17 mouse cellular contexts compared by ENCODE assay signal in the genomic region with DNA sequence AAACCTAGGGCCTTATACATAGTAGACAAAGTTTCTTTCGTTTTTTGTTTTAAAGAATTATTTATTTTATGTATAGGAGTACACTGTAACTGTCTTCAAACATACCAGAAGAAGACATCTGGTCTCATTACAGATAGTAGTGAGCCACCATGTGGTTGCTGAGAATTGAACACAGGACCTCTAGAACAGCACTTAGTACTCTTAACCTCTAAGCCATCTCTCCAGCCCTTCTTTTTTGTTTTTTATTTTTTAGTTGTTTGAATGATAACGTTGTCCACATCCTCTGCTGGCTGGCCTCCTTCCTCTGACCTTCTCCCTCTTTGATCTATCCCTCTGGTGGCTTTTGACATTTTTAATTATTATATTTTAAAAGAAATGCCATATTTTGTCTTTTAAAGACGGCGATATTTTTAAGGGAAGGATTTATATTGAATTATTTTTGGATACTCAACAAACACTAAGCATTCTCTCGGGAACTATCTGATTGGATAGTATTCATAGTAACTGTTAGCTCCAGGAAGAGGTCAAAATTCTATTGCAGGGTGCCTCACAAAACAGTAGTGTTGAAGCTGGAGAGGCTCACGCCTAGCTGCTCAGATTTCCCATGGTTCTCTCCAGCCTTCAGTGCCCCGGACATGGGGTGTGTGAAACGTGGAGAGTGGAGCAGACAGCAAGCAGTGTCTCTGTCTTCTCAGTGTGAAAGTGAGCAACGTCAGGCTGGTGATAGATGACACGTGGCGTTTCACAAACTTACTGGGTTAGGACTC. TPM values are rescaled to one million over a fixed set of nuclear protein-coding genes. Genes with fewer than 3 reads are reported as not detected.
DNase-seq lines count a peak whose midpoint lies in the region; ATAC-seq and TF ChIP-seq lines count a peak whose summit lies in the region.
"Had no signal": no experiment of that assay in that cellular context is flagged by ENCODE, and none has a peak within 500 bp of the region (broad histone marks: within the 10 kb centered on the region; RNA-seq: fewer than 3 reads in every experiment).

No protein-coding gene starts in this region.

- H3K4me2 ChIP-seq in heart, embryonic 12.5 days: no peak overlapping the region
- no peak overlapping the region for H3K4me2 ChIP-seq in heart, embryonic 11.5 days
- H3K4me2 ChIP-seq in kidney, postnatal 0 days (ENCODE audit: low read length): no peak overlapping the region
- no peak overlapping the region for H3K4me2 ChIP-seq in lung, embryonic 16.5 days (ENCODE audit: low read depth, low read length)
- H3K4me2 ChIP-seq: embryonic facial prominence, embryonic 12.5 days; liver, embryonic 11.5 days; neural tube, embryonic 12.5 days had no signal

- TF ChIP-seq CTCF in kidney, postnatal 0 days (IDR thresholded peaks at IDR 0.05; ENCODE audit: low read depth): no peak; the same call in 1 of the 2 replicates

- WGBS in heart, embryonic 12.5 days: 63% methylated on average over 11 of the region's 11 CpGs
- 71% methylated on average over 11 of the region's 11 CpGs for WGBS in heart, embryonic 11.5 days (ENCODE audit: insufficient replicate concordance)
- 64% methylated on average over 11 of the region's 11 CpGs for WGBS in kidney, postnatal 0 days
- WGBS in lung, embryonic 16.5 days: 64% methylated on average over 11 of the region's 11 CpGs

- H3K4me3 ChIP-seq in heart, embryonic 12.5 days: no peak overlapping the region
- no peak overlapping the region for H3K4me3 ChIP-seq in heart, embryonic 11.5 days (ENCODE audit: low read depth, low read length)
- H3K4me3 ChIP-seq in kidney, postnatal 0 days (replicated peaks; ENCODE audit: low read depth, low read length): no peak overlapping the region
- H3K4me3 ChIP-seq in lung, embryonic 16.5 days (ENCODE audit: low read length): no peak overlapping the region
- H3K4me3 ChIP-seq: embryonic facial prominence, embryonic 12.5 days; neural tube, embryonic 12.5 days had no signal

- no peaks in the 10 kb centered on the region for H3K27me3 ChIP-seq in heart, embryonic 12.5 days (replicated peaks)
- no peaks in the 10 kb centered on the region for H3K27me3 ChIP-seq in heart, embryonic 11.5 days (ENCODE audit: control insufficient read depth, insufficient read depth, low read length)
- H3K27me3 ChIP-seq in kidney, postnatal 0 days (ENCODE audit: insufficient read depth, low read length): no peaks in the 10 kb centered on the region
- H3K27me3 ChIP-seq in lung, embryonic 16.5 days (ENCODE audit: control insufficient read depth, insufficient read depth, low read depth, low read length): no peaks in the 10 kb centered on the region
- H3K27me3 ChIP-seq: embryonic facial prominence, embryonic 12.5 days; neural tube, embryonic 12.5 days had no signal

- ATAC-seq in heart, embryonic 12.5 days (ENCODE audit: insufficient number of reproducible peaks, low FRiP score): no peak
- ATAC-seq in heart, embryonic 11.5 days (replicated peaks; ENCODE audit: insufficient number of reproducible peaks, low FRiP score, low TSS enrichment): no peak
- ATAC-seq in kidney, postnatal 0 days (replicated peaks; ENCODE audit: low FRiP score, low read depth): peak; percentile 58; the same call in 1 of the 2 replicates
- ATAC-seq in lung, embryonic 16.5 days (ENCODE audit: low read depth): peak; percentile 45; the same call in 1 of the 2 replicates
- ATAC-seq: forebrain, embryonic 16.5 days; hindbrain, embryonic 16.5 days had no signal

- H3K27ac ChIP-seq in heart, embryonic 12.5 days (ENCODE audit: poor library complexity, severe bottlenecking): peak overlapping the region; percentile 44; the same call in 1 of the 2 replicates
- H3K27ac ChIP-seq in heart, embryonic 11.5 days (ENCODE audit: low read depth, low read length): no peak overlapping the region
- H3K27ac ChIP-seq in kidney, postnatal 0 days: peak overlapping the region; percentile 63; the same call in 1 of the 2 replicates
- no peak overlapping the region for H3K27ac ChIP-seq in lung, embryonic 16.5 days (ENCODE audit: low read length)
- H3K27ac ChIP-seq: embryonic facial prominence, embryonic 12.5 days; neural tube, embryonic 12.5 days had no signal

- peaks cover 7% of the 10 kb centered on the region; the same call in 1 of the 2 replicates for H3K4me1 ChIP-seq in heart, embryonic 12.5 days (replicated peaks)
- H3K4me1 ChIP-seq in heart, embryonic 11.5 days (ENCODE audit: control insufficient read depth, insufficient read depth, low read length): no peaks in the 10 kb centered on the region; the same call in 1 of the 2 replicates
- no peaks in the 10 kb centered on the region for H3K4me1 ChIP-seq in kidney, postnatal 0 days (replicated peaks; ENCODE audit: insufficient read depth, low read length)
- H3K4me1 ChIP-seq in lung, embryonic 16.5 days (replicated peaks; ENCODE audit: control insufficient read depth, insufficient read depth, low read length): no peaks in the 10 kb centered on the region
- H3K4me1 ChIP-seq: embryonic facial prominence, embryonic 12.5 days; neural tube, embryonic 12.5 days had no signal

- peak; percentile 85 for DNase-seq in kidney, postnatal 0 days (ENCODE audit: low spot score)
- no peak for DNase-seq in kidney, adult 9 months
- no peak for DNase-seq in lung, postnatal 36 days
- DNase-seq in frontal cortex, adult 2 months (ENCODE audit: extremely low spot score in 1 of 2, low spot score in 1 of 2): no peak
- DNase-seq: cerebellum, adult 9-10 months; gastrocnemius, postnatal 10 days; kidney, postnatal 14 days; lung, postnatal 14 days; thymus, adult 2 months had no signal

- no peak overlapping the region for H3K9ac ChIP-seq in heart, embryonic 12.5 days
- no peak overlapping the region for H3K9ac ChIP-seq in heart, embryonic 11.5 days (ENCODE audit: low read depth, low read length)
- H3K9ac ChIP-seq in kidney, postnatal 0 days (ENCODE audit: low read depth, low read length): no peak overlapping the region
- no peak overlapping the region for H3K9ac ChIP-seq in lung, embryonic 16.5 days (ENCODE audit: low read length)
- H3K9ac ChIP-seq: embryonic facial prominence, embryonic 12.5 days; neural tube, embryonic 12.5 days had no signal

- no peaks in the 10 kb centered on the region for H3K9me3 ChIP-seq in heart, embryonic 12.5 days (replicated peaks)
- H3K9me3 ChIP-seq in heart, embryonic 11.5 days (replicated peaks; ENCODE audit: control insufficient read depth, low read length): no peaks in the 10 kb centered on the region
- no peaks in the 10 kb centered on the region for H3K9me3 ChIP-seq in kidney, postnatal 0 days (replicated peaks; ENCODE audit: low read length)
- no peaks in the 10 kb centered on the region for H3K9me3 ChIP-seq in lung, embryonic 16.5 days (ENCODE audit: control insufficient read depth, low read length)
- H3K9me3 ChIP-seq: embryonic facial prominence, embryonic 12.5 days; neural tube, embryonic 12.5 days had no signal

- H3K36me3 ChIP-seq in heart, embryonic 12.5 days: peaks cover 67% of the 10 kb centered on the region
- peaks cover 27% of the 10 kb centered on the region for H3K36me3 ChIP-seq in heart, embryonic 11.5 days (ENCODE audit: control insufficient read depth, insufficient read depth, low read length)
- peaks cover 25% of the 10 kb centered on the region; the same call in 1 of the 2 replicates for H3K36me3 ChIP-seq in kidney, postnatal 0 days (ENCODE audit: insufficient read depth, low read length)
- peaks cover 15% of the 10 kb centered on the region for H3K36me3 ChIP-seq in lung, embryonic 16.5 days (ENCODE audit: control insufficient read depth, insufficient read depth, low read length)

RNA-seq across cellular contexts. Expression of a gene that starts 28.2 kb away (rescaled TPM):
- polyA plus RNA-seq in heart, embryonic 12.5 days (2016; fragmentation: Nextera tagmentation; extraction: Ambion mirVana): 73.9 and 74.5 TPM in 2 replicates
- 87.5 and 88.7 TPM in 2 replicates for polyA plus RNA-seq in heart, embryonic 11.5 days (2014; fragmentation: Nextera tagmentation; extraction: Ambion mirVana)
- polyA plus RNA-seq in kidney, postnatal 0 days (2015; fragmentation: Nextera tagmentation; extraction: Ambion mirVana): 194 and 196 TPM in 2 replicates
- 87.5 and 105 TPM in 2 replicates for polyA plus RNA-seq in lung, embryonic 16.5 days (2015; fragmentation: Nextera tagmentation; extraction: Ambion mirVana)
- polyA plus RNA-seq in frontal cortex, adult 2 months (2012; rRNA removed): 90.2 and 94.2 TPM in 2 replicates

RNA-seq across cellular contexts. Expression of a gene that starts 45.4 kb away (rescaled TPM):
- 15.8 and 18.8 TPM in 2 replicates for polyA plus RNA-seq in heart, embryonic 12.5 days (2016; fragmentation: Nextera tagmentation; extraction: Ambion mirVana)
- 16.1 and 16.8 TPM in 2 replicates for polyA plus RNA-seq in heart, embryonic 11.5 days (2014; fragmentation: Nextera tagmentation; extraction: Ambion mirVana)
- polyA plus RNA-seq in kidney, postnatal 0 days (2015; fragmentation: Nextera tagmentation; extraction: Ambion mirVana): 21.9 and 22.8 TPM in 2 replicates
- polyA plus RNA-seq in lung, embryonic 16.5 days (2015; fragmentation: Nextera tagmentation; extraction: Ambion mirVana): 18.7 and 21.2 TPM in 2 replicates
- polyA plus RNA-seq in frontal cortex, adult 2 months (2012; rRNA removed): 15.6 and 16.2 TPM in 2 replicates

RNA-seq across cellular contexts. Expression of a gene that starts 45.5 kb away (rescaled TPM):
- polyA plus RNA-seq in heart, embryonic 12.5 days (2016; fragmentation: Nextera tagmentation; extraction: Ambion mirVana): 44.2 and 45.9 TPM in 2 replicates
- 37.0 and 38.0 TPM in 2 replicates for polyA plus RNA-seq in heart, embryonic 11.5 days (2014; fragmentation: Nextera tagmentation; extraction: Ambion mirVana)
- polyA plus RNA-seq in kidney, postnatal 0 days (2015; fragmentation: Nextera tagmentation; extraction: Ambion mirVana): 49.9 and 50.3 TPM in 2 replicates
- polyA plus RNA-seq in lung, embryonic 16.5 days (2015; fragmentation: Nextera tagmentation; extraction: Ambion mirVana): 38.6 and 42.9 TPM in 2 replicates
- polyA plus RNA-seq in frontal cortex, adult 2 months (2012; rRNA removed): 124 TPM in 2 replicates

Comparison
In these comparisons a context has a peak if more than half of its experiments do, and no peak if none do; other contexts are left out.
1. H3K27ac ChIP-seq: peak in heart, embryonic 12.5 days (single experiment) and kidney, postnatal 0 days (single experiment); none in heart, embryonic 11.5 days (single experiment) and lung, embryonic 16.5 days (single experiment).
2. ATAC-seq: peak in kidney, postnatal 0 days (single experiment) and lung, embryonic 16.5 days (single experiment); none in heart, embryonic 12.5 days (single experiment) and heart, embryonic 11.5 days (single experiment).